Mouse (Mus musculus): ENCODE measurements around the gene Dusp3.

GRCm38 (mm10) chr11:101982981-101983411 is 3.8 kb downstream of the Dusp3 start:
- TF ChIP-seq GATA1 (IDR thresholded peaks at IDR 0.05; ENCODE audit: low read length), result no peak
- TF ChIP-seq TAL1 (IDR thresholded peaks at IDR 0.05; ENCODE audit: low read length), result no peak
